Mouse (Mus musculus) lung, adult 10 weeks (tissue): Measurements from ENCODE around the gene Gadd45a. TPM values are rescaled to one million over a fixed set of nuclear protein-coding genes. Genes with fewer than 3 reads are reported as not detected.

ENCODE experiments used
- polyA plus RNA-seq: library from polyadenylated mRNA; stranded (reverse); fragments of 350-450 nt; fragmentation: Illumina TruSeq; extraction: RNeasy Lipid Tissue Mini Kit (QIAGEN cat#74804); gene quantifications from one replicate; pipeline ENCODE4 v1.2.3, GENCODE M21; 2014; ENCODE audit warnings: low read depth, low replicate concordance; ENCODE audit not compliant: insufficient read depth

The Gadd45a gene
- 19.4 TPM for polyA plus RNA-seq

DNA sequence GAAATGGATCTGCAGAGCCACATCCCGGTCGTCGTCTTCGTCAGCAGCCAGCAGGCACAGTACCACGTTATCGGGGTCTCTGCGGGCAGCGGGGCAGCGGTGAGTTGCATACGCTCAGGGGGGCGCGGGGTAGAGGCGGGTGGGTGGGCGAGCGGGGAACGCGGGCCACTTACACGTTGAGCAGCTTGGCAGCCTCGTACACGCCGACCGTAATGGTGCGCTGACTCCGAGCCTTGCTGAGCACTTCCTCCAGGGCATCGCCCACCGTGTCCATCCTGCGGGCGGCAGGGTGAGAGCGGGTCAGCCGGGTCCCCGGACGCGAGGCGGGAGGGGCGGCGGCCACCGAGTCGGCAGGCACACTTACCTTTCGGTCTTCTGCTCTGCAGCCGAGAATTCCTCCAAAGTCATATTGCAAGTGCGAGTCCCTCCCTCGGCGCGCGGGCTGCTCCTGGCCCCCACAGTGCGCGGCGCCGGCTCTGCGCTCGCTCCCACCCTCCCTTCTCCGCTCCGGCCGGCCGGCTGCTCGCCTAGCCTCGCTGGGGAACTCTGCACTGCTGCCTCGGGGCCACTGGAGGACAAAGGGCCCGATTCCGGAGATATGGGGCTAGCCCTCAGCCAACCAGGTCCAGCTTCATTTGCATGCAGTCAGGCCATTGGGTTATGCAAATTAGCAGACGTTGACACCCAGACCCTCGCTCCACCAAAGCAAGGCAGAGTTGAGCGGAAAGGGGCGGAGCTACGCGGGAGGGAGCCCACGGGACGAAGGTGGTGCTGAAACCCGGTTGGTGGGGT lies at the start of gene Gadd45a:
Gene Gadd45a, minus strand, starts transcription at position 621 of the 792 bp plus-strand sequence.

Other genes starting within 250 kb of the Gadd45a start
- gene Vmn1r39, start 226.8 kb downstream of the Gadd45a start, polyA plus RNA-seq, result not detected
- 32.0 TPM for gene Gng12, start 141.1 kb downstream of the Gadd45a start, polyA plus RNA-seq
- gene Serbp1, start 200.7 kb upstream of the Gadd45a start, polyA plus RNA-seq, result 140 TPM